Comparison of ENCODE assay signal across 25 mouse cellular contexts in genomic region chr6:15829812-15830211, GRCm38 (mm10).
DNase-seq lines count a peak whose midpoint lies in the region; ATAC-seq and TF ChIP-seq lines count a peak whose summit lies in the region.
"Had no signal": no experiment of that assay in that cellular context is flagged by ENCODE, and none has a peak within 500 bp of the region (broad histone marks: within the 10 kb centered on the region; RNA-seq: fewer than 3 reads in every experiment).

No protein-coding gene starts in this region.

- H3K4me1 ChIP-seq in embryonic facial prominence, embryonic 12.5 days, result no peaks in the 10 kb centered on the region
- 0 out of 2 replicates have a peak, but pooled peaks cover 3% of the 10 kb centered on the region for H3K4me1 ChIP-seq in embryonic facial prominence, embryonic 10.5 days
- no peaks in the 10 kb centered on the region for H3K4me1 ChIP-seq in kidney, adult 2 months (ENCODE audit: control insufficient read depth, insufficient read depth, low read length)
- no peaks in the 10 kb centered on the region for H3K4me1 ChIP-seq in neural tube, embryonic 14.5 days (ENCODE audit: control insufficient read depth, insufficient read depth, low read length)
- no peaks in the 10 kb centered on the region for H3K4me1 ChIP-seq in neural tube, embryonic 15.5 days
- H3K4me1 ChIP-seq: forebrain, embryonic 15.5 days; hindbrain, embryonic 15.5 days; intestine, embryonic 15.5 days; limb, embryonic 10.5 days; neural tube, embryonic 13.5 days had no signal

- H3K9ac ChIP-seq in embryonic facial prominence, embryonic 12.5 days, result no peak overlapping the region
- H3K9ac ChIP-seq in neural tube, embryonic 14.5 days (replicated peaks; ENCODE audit: low read depth, low read length), result no peak overlapping the region
- no peak overlapping the region for H3K9ac ChIP-seq in neural tube, embryonic 15.5 days (replicated peaks)
- H3K9ac ChIP-seq: forebrain, embryonic 15.5 days; hindbrain, embryonic 15.5 days; intestine, embryonic 15.5 days; liver, postnatal 0 days; neural tube, embryonic 13.5 days had no signal

- no peak for TF ChIP-seq CTCF in kidney, adult 2 months (conservative IDR thresholded peaks at IDR 0.05; ENCODE audit: insufficient read depth, insufficient read length, low read depth, low read length)

- H3K4me2 ChIP-seq in embryonic facial prominence, embryonic 12.5 days (replicated peaks), result no peak overlapping the region
- H3K4me2 ChIP-seq in neural tube, embryonic 14.5 days (ENCODE audit: low read depth, low read length), result no peak overlapping the region
- no peak overlapping the region for H3K4me2 ChIP-seq in neural tube, embryonic 15.5 days
- H3K4me2 ChIP-seq: forebrain, embryonic 15.5 days; hindbrain, embryonic 15.5 days; intestine, embryonic 15.5 days; neural tube, embryonic 13.5 days had no signal

- WGBS in embryonic facial prominence, embryonic 12.5 days, result 73% methylated on average over 2 of the region's 2 CpGs
- WGBS in embryonic facial prominence, embryonic 10.5 days, result 80% methylated on average over 2 of the region's 2 CpGs
- WGBS in kidney, adult 2 months, result 44% methylated on average over 2 of the region's 2 CpGs
- 58% methylated on average over 2 of the region's 2 CpGs for WGBS in neural tube, embryonic 14.5 days
- WGBS in neural tube, embryonic 15.5 days, result 59% methylated on average over 2 of the region's 2 CpGs

- no peaks in the 10 kb centered on the region for H3K27me3 ChIP-seq in embryonic facial prominence, embryonic 12.5 days
- no peaks in the 10 kb centered on the region for H3K27me3 ChIP-seq in embryonic facial prominence, embryonic 10.5 days (replicated peaks; ENCODE audit: low read depth, poor library complexity, severe bottlenecking)
- no peaks in the 10 kb centered on the region for H3K27me3 ChIP-seq in kidney, adult 2 months (replicated peaks; ENCODE audit: control insufficient read depth, insufficient read depth, low read length)
- no peaks in the 10 kb centered on the region for H3K27me3 ChIP-seq in neural tube, embryonic 14.5 days (ENCODE audit: control insufficient read depth, insufficient read depth, low read length)
- no peaks in the 10 kb centered on the region for H3K27me3 ChIP-seq in neural tube, embryonic 15.5 days (replicated peaks)
- H3K27me3 ChIP-seq: forebrain, embryonic 15.5 days; hindbrain, embryonic 15.5 days; intestine, embryonic 15.5 days; neural tube, embryonic 13.5 days had no signal

- H3K27ac ChIP-seq in embryonic facial prominence, embryonic 12.5 days, result no peak overlapping the region
- no peak overlapping the region for H3K27ac ChIP-seq in embryonic facial prominence, embryonic 10.5 days (replicated peaks)
- peak overlapping the region; percentile 9; the same call in 1 of the 2 replicates for H3K27ac ChIP-seq in kidney, adult 2 months (ENCODE audit: insufficient read depth, low read depth, low read length)
- no peak overlapping the region for H3K27ac ChIP-seq in neural tube, embryonic 14.5 days (ENCODE audit: low read depth, low read length)
- H3K27ac ChIP-seq in neural tube, embryonic 15.5 days (replicated peaks), result no peak overlapping the region
- H3K27ac ChIP-seq: forebrain, embryonic 15.5 days; hindbrain, embryonic 15.5 days; intestine, embryonic 15.5 days; left cerebral cortex, adult 2 months; limb, embryonic 10.5 days; midbrain, embryonic 10.5 days; neural tube, embryonic 13.5 days had no signal

- no peak for TF ChIP-seq POLR2A in kidney, adult 2 months (IDR thresholded peaks at IDR 0.05; ENCODE audit: low read depth, low read length)

- 0 out of 2 replicates have a peak, but pooled peaks have one; percentile 79 for ATAC-seq in embryonic facial prominence, embryonic 12.5 days (ENCODE audit: insufficient number of reproducible peaks, insufficient read depth, low FRiP score, low TSS enrichment)
- ATAC-seq in neural tube, embryonic 14.5 days (ENCODE audit: low read depth), result 0 out of 2 replicates have a peak, but pooled peaks have one; percentile 41
- no peak for ATAC-seq in neural tube, embryonic 15.5 days (ENCODE audit: low FRiP score)
- ATAC-seq in activated CD4-positive, CD25-positive, alpha-beta regulatory T cell, adult 4 months, result no peak
- ATAC-seq: CD4-positive, CD25-positive, alpha-beta regulatory T cell, adult 4 months; forebrain, embryonic 15.5 days; intestine, embryonic 15.5 days; liver, postnatal 0 days had no signal

- no peaks in the 10 kb centered on the region for H3K9me3 ChIP-seq in embryonic facial prominence, embryonic 12.5 days
- H3K9me3 ChIP-seq in embryonic facial prominence, embryonic 10.5 days, result no peaks in the 10 kb centered on the region
- no peaks in the 10 kb centered on the region for H3K9me3 ChIP-seq in neural tube, embryonic 14.5 days (ENCODE audit: control insufficient read depth, low read length)
- no peaks in the 10 kb centered on the region for H3K9me3 ChIP-seq in neural tube, embryonic 15.5 days (replicated peaks)
- H3K9me3 ChIP-seq: forebrain, embryonic 15.5 days; hindbrain, embryonic 15.5 days; intestine, embryonic 15.5 days; limb, embryonic 10.5 days; midbrain, embryonic 10.5 days; neural tube, embryonic 13.5 days had no signal

- H3K4me3 ChIP-seq in embryonic facial prominence, embryonic 12.5 days, result no peak overlapping the region
- H3K4me3 ChIP-seq in embryonic facial prominence, embryonic 10.5 days, result no peak overlapping the region
- no peak overlapping the region for H3K4me3 ChIP-seq in kidney, adult 2 months (ENCODE audit: insufficient read depth, low read depth, low read length)
- no peak overlapping the region for H3K4me3 ChIP-seq in neural tube, embryonic 14.5 days (ENCODE audit: low read depth, low read length)
- H3K4me3 ChIP-seq in neural tube, embryonic 15.5 days (replicated peaks), result no peak overlapping the region
- H3K4me3 ChIP-seq: erythroblast, embryonic 14.5 days; forebrain, embryonic 15.5 days; hindbrain, embryonic 15.5 days; intestine, embryonic 15.5 days; left cerebral cortex, adult 2 months; limb, embryonic 10.5 days; midbrain, embryonic 10.5 days; neural tube, embryonic 13.5 days had no signal

- H3K36me3 ChIP-seq in embryonic facial prominence, embryonic 12.5 days, result no peaks in the 10 kb centered on the region
- H3K36me3 ChIP-seq in embryonic facial prominence, embryonic 10.5 days (replicated peaks), result no peaks in the 10 kb centered on the region
- H3K36me3 ChIP-seq in kidney, adult 2 months (ENCODE audit: control insufficient read depth, insufficient read depth, low read length), result no peaks in the 10 kb centered on the region
- no peaks in the 10 kb centered on the region for H3K36me3 ChIP-seq in neural tube, embryonic 14.5 days (ENCODE audit: control insufficient read depth, insufficient read depth, low read length)
- no peaks in the 10 kb centered on the region for H3K36me3 ChIP-seq in neural tube, embryonic 15.5 days
- H3K36me3 ChIP-seq: forebrain, embryonic 15.5 days; hindbrain, embryonic 15.5 days; intestine, embryonic 15.5 days; limb, embryonic 10.5 days; midbrain, embryonic 10.5 days; neural tube, embryonic 13.5 days had no signal

- no peak for DNase-seq in embryonic facial prominence, embryonic 10.5 days (ENCODE audit: low spot score)
- DNase-seq in kidney, adult 2 months, result peak; percentile 25
- no peak for DNase-seq in kidney, adult 18-20 months
- DNase-seq: cerebellum, adult 9-10 months; gastrocnemius, postnatal 25 days; heart, postnatal 36 days; layer of hippocampus, adult 9-11 months; liver, postnatal 0 days; lung, postnatal 4 days; right cerebral cortex, postnatal 14 days; spleen, adult 18-20 months; thymus, postnatal 25 days had no signal

Comparison
In these comparisons a context has a peak if more than half of its experiments do, and no peak if none do; other contexts are left out.
1. ATAC-seq: peak in embryonic facial prominence, embryonic 12.5 days (single experiment) and neural tube, embryonic 14.5 days (single experiment); none in neural tube, embryonic 15.5 days (single experiment) and activated CD4-positive, CD25-positive, alpha-beta regulatory T cell, adult 4 months (single experiment).